Mouse (Mus musculus) olfactory bulb, adult 2 months (tissue): ENCODE results near the gene C8a. TPM values are rescaled to one million over a fixed set of nuclear protein-coding genes. Genes with fewer than 3 reads are reported as not detected.

Source experiments
- H3K27ac ChIP-seq: fragments of 200-500 bp; 2 replicates; pipeline ENCODE4 v1.5.1; 2012; ENCODE audit warnings: low read depth, low read length; ENCODE audit not compliant: insufficient read depth
- H3K4me1 ChIP-seq: fragments of 200-500 bp; 2 replicates; pipeline ENCODE4 v1.6.1; 2012; ENCODE audit warnings: low read length; ENCODE audit not compliant: control insufficient read depth, insufficient read depth
- H3K4me3 ChIP-seq: fragments of 200-500 bp; 2 replicates; pipeline ENCODE4 v1.5.1; 2012; ENCODE audit warnings: mild to moderate bottlenecking, low read depth, low read length, moderate library complexity; ENCODE audit not compliant: insufficient read depth
- CTCF ChIP-seq: fragments of 200-500 bp; IDR thresholded peaks from 2 replicates; pipeline ENCODE4 v1.5.1; 2012; ENCODE audit warnings: low read depth, mild to moderate bottlenecking, low read length, moderate library complexity; ENCODE audit not compliant: insufficient read depth
- POLR2A ChIP-seq: fragments of 200-500 bp; IDR thresholded peaks from 2 replicates; pipeline ENCODE4 v1.6.1; 2012; ENCODE audit warnings: mild to moderate bottlenecking, low read depth, low read length, moderate library complexity; ENCODE audit not compliant: insufficient read depth
- WGBS: fragments of 180-500 bp; shearing (Covaris S2); methylation state at CpG from one replicate; pipeline ENCODE4 v1.1.7; 2018; 5-methylcytosine and 5-hydroxymethylcytosine counted together
- polyA plus RNA-seq: library from polyadenylated mRNA; stranded (reverse); fragments of >200 nt; gene quantifications from 2 replicates; pipeline ENCODE4 v1.2.4, GENCODE M21; 2012; ENCODE audit warnings: low replicate concordance; ENCODE audit not compliant: missing spikeins, insufficient read depth, insufficient read length

Gene C8a
- polyA plus RNA-seq, result not detected in 2 replicates

GRCm38 (mm10) chr4:104876323-104876722 lies at the start of gene C8a:
Gene C8a, minus strand, starts transcription at chr4:104876398.
- no peak within 1 kb of the TSS for H3K4me3 ChIP-seq
- TF ChIP-seq POLR2A (no peak), CTCF (no peak)
- H3K27ac ChIP-seq, result no peak within 1 kb of the TSS
- H3K4me1 ChIP-seq, result no peaks in the 10 kb centered on the region
- 93% methylated on average over 3 of the region's 3 CpGs for WGBS

GRCm38 (mm10) chr4:104925383-104925782 lies 49.2 kb upstream of the C8a start:
- WGBS, result 92% methylated on average over 5 of the region's 5 CpGs
- Histone ChIP-seq H3K4me1 (no peaks in the 10 kb centered on the region), H3K27ac (no peak overlapping the region), H3K4me3 (no peak overlapping the region)
- TF ChIP-seq POLR2A (no peak), CTCF (no peak)

GRCm38 (mm10) chr4:104918017-104918416 lies 41.8 kb upstream of the C8a start:
- TF ChIP-seq POLR2A (no peak), CTCF (no peak)
- WGBS, result 89% methylated on average over 6 of the region's 6 CpGs
- no peak overlapping the region for H3K27ac ChIP-seq
- H3K4me1 ChIP-seq, result no peaks in the 10 kb centered on the region
- H3K4me3 ChIP-seq, result no peak overlapping the region

- H3K4me3 ChIP-seq, result no peak overlapping the region
- no peak overlapping the region for H3K27ac ChIP-seq
- 52% methylated on average over 6 of the region's 6 CpGs for WGBS
Measured at GRCm38 (mm10) chr4:104914711-104915247, 38.6 kb upstream of the C8a start.

GRCm38 (mm10) chr4:104913291-104914129 lies 37.3 kb upstream of the C8a start, which contains the start of gene Fyb2:
Gene Fyb2, plus strand, starts transcription at chr4:104913456.
- Histone ChIP-seq H3K4me1 (no peaks in the 10 kb centered on the region), H3K27ac (no peak within 1 kb of the TSS), H3K4me3 (no peak within 1 kb of the TSS)
- WGBS, result 39% methylated on average over 23 of the region's 23 CpGs
- TF ChIP-seq CTCF (no peak), POLR2A (no peak)

More at GRCm38 (mm10) chr4:104914711-104915247, 38.6 kb upstream of the C8a start:
- TF ChIP-seq CTCF (no peak), POLR2A (no peak)
- H3K4me1 ChIP-seq, result no peaks in the 10 kb centered on the region

GRCm38 (mm10) chr4:104911685-104912084 lies 35.5 kb upstream of the C8a start:
- no peak overlapping the region for H3K4me3 ChIP-seq
- H3K27ac ChIP-seq, result no peak overlapping the region
- WGBS, result 61% methylated on average over 7 of the region's 7 CpGs
- no peak for TF ChIP-seq POLR2A
- TF ChIP-seq CTCF, result peak; percentile 71; the same call in 1 of the 2 replicates
- H3K4me1 ChIP-seq, result no peaks in the 10 kb centered on the region

GRCm38 (mm10) chr4:104905049-104905448 lies 28.9 kb upstream of the C8a start:
- H3K4me1 ChIP-seq, result no peaks in the 10 kb centered on the region
- WGBS, result 95% methylated on average over 6 of the region's 6 CpGs
- no peak overlapping the region for H3K27ac ChIP-seq
- no peak overlapping the region for H3K4me3 ChIP-seq
- no peak for TF ChIP-seq CTCF
- no peak for TF ChIP-seq POLR2A

GRCm38 (mm10) chr4:104902836-104903235 lies 26.6 kb upstream of the C8a start:
- no peak overlapping the region for H3K4me3 ChIP-seq
- 78% methylated on average over 2 of the region's 2 CpGs for WGBS
- H3K4me1 ChIP-seq, result no peaks in the 10 kb centered on the region
- no peak overlapping the region for H3K27ac ChIP-seq
- TF ChIP-seq POLR2A (no peak), CTCF (no peak)

- H3K27ac ChIP-seq, result no peak overlapping the region
- no peak for TF ChIP-seq POLR2A
- WGBS, result 50% methylated on average over 13 of the region's 13 CpGs
- peaks cover 7% of the 10 kb centered on the region for H3K4me1 ChIP-seq
- H3K4me3 ChIP-seq, result no peak overlapping the region
Measured at GRCm38 (mm10) chr4:104894004-104894734, 18.0 kb upstream of the C8a start.
